Mouse (Mus musculus) lung, adult 18-20 months (tissue): ENCODE measurements around the gene Slc51a.
"Not testable (repeated sequence)": the region's sequence is repeated elsewhere in the genome, so short reads cannot be mapped to it uniquely, and the experiment has no call there.

Source experiments
- DNase-seq, 2 experiments: peaks; one replicate each; pipeline ENCODE4 v3.0.0; 2022; ENCODE audit warnings: mixed read lengths in 2 of 2

The Slc51a gene

GRCm38 (mm10) chr16:32509066-32509942 lies 21.6 kb upstream of the Slc51a start:
- DNase-seq, result no peak

GRCm38 (mm10) chr16:32508506-32509065 lies 20.9 kb upstream of the Slc51a start:
- DNase-seq, result no peak

GRCm38 (mm10) chr16:32508035-32508434 lies 20.4 kb upstream of the Slc51a start:
- DNase-seq, result no peak

GRCm38 (mm10) chr16:32507407-32507806 lies 19.7 kb upstream of the Slc51a start:
- DNase-seq, result peak; percentile 23 to 50

GRCm38 (mm10) chr16:32506868-32507267 lies 19.2 kb upstream of the Slc51a start:
- DNase-seq, result no peak

GRCm38 (mm10) chr16:32506298-32506697 lies 18.6 kb upstream of the Slc51a start:
- DNase-seq, result no peak

GRCm38 (mm10) chr16:32503633-32504032 lies 16.0 kb upstream of the Slc51a start:
- DNase-seq, result no peak

GRCm38 (mm10) chr16:32502621-32503335 lies 15.1 kb upstream of the Slc51a start:
- no peak for DNase-seq

- no peak for DNase-seq
Measured at GRCm38 (mm10) chr16:32501459-32501858, 13.8 kb upstream of the Slc51a start.

- peak; percentile 62 to 78 for DNase-seq
Measured at GRCm38 (mm10) chr16:32499430-32500037, 11.9 kb upstream of the Slc51a start.

- DNase-seq, result no peak
Measured at GRCm38 (mm10) chr16:32498996-32499395, 11.3 kb upstream of the Slc51a start.

- DNase-seq, result no peak
Measured at GRCm38 (mm10) chr16:32495965-32496364, 8.3 kb upstream of the Slc51a start, which contains the start of gene Zdhhc19. Gene Zdhhc19 (plus strand): TSS chr16:32496265.

- DNase-seq, result not testable (repeated sequence)
Measured at GRCm38 (mm10) chr16:32494371-32494770, 6.7 kb upstream of the Slc51a start.

- no peak for DNase-seq
Measured at GRCm38 (mm10) chr16:32488939-32489338, 1.3 kb upstream of the Slc51a start.

GRCm38 (mm10) chr16:32486046-32486445 lies 1.6 kb downstream of the Slc51a start:
- DNase-seq, result no peak

- DNase-seq, result no peak
Measured at GRCm38 (mm10) chr16:32485209-32485608, 2.5 kb downstream of the Slc51a start.

GRCm38 (mm10) chr16:32484431-32484871 lies 3.2 kb downstream of the Slc51a start:
- no peak for DNase-seq

GRCm38 (mm10) chr16:32479415-32479814 lies 8.3 kb downstream of the Slc51a start:
- DNase-seq, result peak; percentile 57 to 68

- no peak for DNase-seq
Measured at GRCm38 (mm10) chr16:32477315-32477714, 10.4 kb downstream of the Slc51a start.

GRCm38 (mm10) chr16:32472276-32473015 lies 15.2 kb downstream of the Slc51a start:
- DNase-seq, result no peak

GRCm38 (mm10) chr16:32469404-32470105 lies 18.1 kb downstream of the Slc51a start:
- DNase-seq, result no peak

- DNase-seq, result no peak
Measured at GRCm38 (mm10) chr16:32468488-32468887, 19.2 kb downstream of the Slc51a start.
